Mouse (Mus musculus) c-Kit-positive CD71-positive TER-119-negative erythroid progenitor cells, embryonic 14.5 days (primary cell): Measurements from ENCODE around the gene Calhm3.
"Not testable (repeated sequence)": the region's sequence is repeated elsewhere in the genome, so short reads cannot be mapped to it uniquely, and the experiment has no call there.

Experiments
- DNase-seq: peaks from one replicate; pipeline ENCODE4 v3.0.0-alpha.2; 2013; ENCODE audit warnings: low read depth

The Calhm3 gene

GRCm38 (mm10) chr19:47167617-47168214 is 10.2 kb upstream of the Calhm3 start:
- DNase-seq, result no peak

- no peak for DNase-seq
Measured at GRCm38 (mm10) chr19:47166758-47167157, 9.2 kb upstream of the Calhm3 start.

- DNase-seq, result no peak
Measured at GRCm38 (mm10) chr19:47163176-47163744, 5.7 kb upstream of the Calhm3 start.

- DNase-seq, result no peak
Measured at GRCm38 (mm10) chr19:47161669-47162068, 4.1 kb upstream of the Calhm3 start.

- no peak for DNase-seq
Measured at GRCm38 (mm10) chr19:47153767-47154166, 3.8 kb downstream of the Calhm3 start.

- no peak for DNase-seq
Measured at GRCm38 (mm10) chr19:47152062-47152369, 5.5 kb downstream of the Calhm3 start.

GRCm38 (mm10) chr19:47151332-47152061 is 6.1 kb downstream of the Calhm3 start:
- DNase-seq, result no peak

- DNase-seq, result no peak
Measured at GRCm38 (mm10) chr19:47149854-47150253, 7.7 kb downstream of the Calhm3 start.

- no peak for DNase-seq
Measured at GRCm38 (mm10) chr19:47148267-47148847, 9.2 kb downstream of the Calhm3 start.

GRCm38 (mm10) chr19:47144154-47144553 is 13.4 kb downstream of the Calhm3 start, which contains the start of gene Calhm1:
Gene Calhm1 (minus strand): TSS chr19:47144254.
- no peak for DNase-seq

GRCm38 (mm10) chr19:47142438-47142837 is 15.1 kb downstream of the Calhm3 start:
- DNase-seq, result no peak

GRCm38 (mm10) chr19:47139611-47140010 is 18.0 kb downstream of the Calhm3 start:
- DNase-seq, result not testable (repeated sequence)

- DNase-seq, result no peak
Measured at GRCm38 (mm10) chr19:47137771-47138421, 19.7 kb downstream of the Calhm3 start, which contains the start of gene Calhm2. Gene Calhm2 (minus strand): TSS chr19:47138294.

GRCm38 (mm10) chr19:47137051-47137581 is 20.4 kb downstream of the Calhm3 start:
- DNase-seq, result peak; percentile 36

GRCm38 (mm10) chr19:47136170-47136569 is 21.4 kb downstream of the Calhm3 start:
- DNase-seq, result no peak

GRCm38 (mm10) chr19:47135568-47135967 is 22.0 kb downstream of the Calhm3 start:
- no peak for DNase-seq

- no peak for DNase-seq
Measured at GRCm38 (mm10) chr19:47133161-47133560, 24.4 kb downstream of the Calhm3 start.

GRCm38 (mm10) chr19:47130551-47131125 is 26.9 kb downstream of the Calhm3 start:
- DNase-seq, result no peak

- DNase-seq, result no peak
Measured at GRCm38 (mm10) chr19:47128835-47129234, 28.7 kb downstream of the Calhm3 start.

GRCm38 (mm10) chr19:47128164-47128563 is 29.4 kb downstream of the Calhm3 start:
- no peak for DNase-seq

- peak; percentile 40 for DNase-seq
Measured at GRCm38 (mm10) chr19:47122802-47123201, 34.8 kb downstream of the Calhm3 start.

GRCm38 (mm10) chr19:47121054-47121453 is 36.5 kb downstream of the Calhm3 start:
- DNase-seq, result peak; percentile 23
